Mouse (Mus musculus) testis, adult 2 months (tissue): ENCODE results near the gene Astn2.

Experiments used
- CTCF ChIP-seq: fragments of 200-500 bp; IDR thresholded peaks from 2 replicates; pipeline ENCODE4 v1.5.1; 2012; ENCODE audit warnings: low read depth, mild to moderate bottlenecking, inconsistent platforms, low read length, moderate library complexity; ENCODE audit not compliant: control insufficient read depth, insufficient read depth, insufficient replicate concordance
- POLR2A ChIP-seq: fragments of 200-500 bp; IDR thresholded peaks from 2 replicates; pipeline ENCODE4 v1.6.1; 2012; ENCODE audit warnings: low read depth, mild to moderate bottlenecking, inconsistent platforms, low read length, moderate library complexity; ENCODE audit not compliant: control insufficient read depth

DNA sequence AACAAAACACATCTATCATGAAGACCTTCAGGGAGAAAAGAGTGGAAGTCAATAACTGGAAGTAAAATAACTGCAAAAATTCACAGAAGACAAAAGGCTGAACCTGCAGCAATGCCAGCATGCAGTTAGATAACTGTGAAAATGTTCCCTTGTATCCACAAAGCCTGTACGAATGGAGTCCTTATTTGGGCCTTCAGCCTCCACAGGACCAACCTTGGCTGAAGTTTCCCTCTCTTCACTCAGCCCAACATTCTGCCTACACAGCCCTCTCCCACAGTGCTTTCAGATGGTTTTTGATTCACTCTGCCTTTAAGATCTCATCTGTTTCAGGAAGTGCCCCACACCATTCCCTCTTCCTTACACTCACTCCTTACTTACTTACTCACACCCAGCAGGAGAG lies 376.5 kb downstream of the Astn2 start:
- TF ChIP-seq POLR2A (no peak), CTCF (no peak)
